Mouse (Mus musculus) kidney, embryonic 15.5 days (tissue): ENCODE data around the gene Mecom. TPM values are rescaled to one million over a fixed set of nuclear protein-coding genes. Genes with fewer than 3 reads are reported as not detected.

Source experiments
- ATAC-seq: fragments of 200-750 bp; cut with Nextera tagmentation; replicated peaks from 2 replicates; pipeline ENCODE4 v1.8.0; 2017; ENCODE audit warnings: moderate TSS enrichment; ENCODE audit not compliant: low FRiP score
- H3K27ac ChIP-seq: fragments of 300-500 bp; sonication (generic); 2 replicates; pipeline ENCODE4 v1.5.1; 2015; ENCODE audit warnings: mild to moderate bottlenecking, inconsistent platforms
- H3K27me3 ChIP-seq: fragments of 300-500 bp; sonication (generic); 2 replicates; pipeline ENCODE4 v1.6.1; 2015; ENCODE audit warnings: inconsistent platforms
- H3K36me3 ChIP-seq: fragments of 300-500 bp; sonication (generic); 2 replicates; pipeline ENCODE4 v1.6.1; 2015; ENCODE audit warnings: inconsistent platforms
- H3K4me1 ChIP-seq: fragments of 300-500 bp; sonication (generic); 2 replicates; pipeline ENCODE4 v1.6.1; 2015; ENCODE audit warnings: inconsistent platforms
- H3K4me2 ChIP-seq: fragments of 300-500 bp; sonication (generic); 2 replicates; pipeline ENCODE4 v1.6.1; 2015; ENCODE audit warnings: moderate library complexity, mild to moderate bottlenecking, inconsistent platforms
- H3K4me3 ChIP-seq: fragments of 300-500 bp; sonication (generic); replicated peaks from 2 replicates; pipeline ENCODE4 v1.5.1; 2015; ENCODE audit warnings: mild to moderate bottlenecking, inconsistent platforms
- H3K9ac ChIP-seq: fragments of 300-500 bp; sonication (generic); 2 replicates; pipeline ENCODE4 v1.6.1; 2015; ENCODE audit warnings: mild to moderate bottlenecking, inconsistent platforms
- H3K9me3 ChIP-seq: fragments of 300-500 bp; sonication (generic); replicated peaks from 2 replicates; pipeline ENCODE4 v1.6.1; 2016; ENCODE audit warnings: inconsistent platforms
- WGBS: fragments of 180-500 bp; shearing (Covaris S2); methylation state at CpG from one replicate; pipeline ENCODE4 v1.1.7; 2015; ENCODE audit warnings: mixed read lengths; 5-methylcytosine and 5-hydroxymethylcytosine counted together
- polyA plus RNA-seq: library from polyadenylated mRNA; unstranded; fragments of >200 nt; fragmentation: Nextera tagmentation; extraction: Ambion mirVana; gene quantifications from 2 replicates; pipeline ENCODE4 v1.2.1, GENCODE M21; 2015

The Mecom gene
- polyA plus RNA-seq, 1 experiment from 2014 or later, result 66.4 TPM

- Histone ChIP-seq H3K4me3 (no peak overlapping the region), H3K4me2 (no peak overlapping the region), H3K27me3 (no peaks in the 10 kb centered on the region), H3K27ac (no peak overlapping the region), H3K9ac (no peak overlapping the region), H3K36me3 (peaks cover 23% of the 10 kb centered on the region), H3K4me1 (no peaks in the 10 kb centered on the region), H3K9me3 (no peaks in the 10 kb centered on the region)
- ATAC-seq, result no peak
- WGBS, result 76% methylated on average over 11 of the region's 11 CpGs
Observed at GRCm38 (mm10) chr3:29968433-29968949, 579.3 kb downstream of the Mecom start.

GRCm38 (mm10) chr3:29963953-29964352 is 583.9 kb downstream of the Mecom start:
- Histone ChIP-seq H3K27ac (no peak overlapping the region), H3K4me2 (no peak overlapping the region), H3K9me3 (no peaks in the 10 kb centered on the region), H3K4me3 (no peak overlapping the region), H3K36me3 (peaks cover 49% of the 10 kb centered on the region), H3K27me3 (no peaks in the 10 kb centered on the region), H3K9ac (no peak overlapping the region), H3K4me1 (no peaks in the 10 kb centered on the region)
- 73% methylated on average over 7 of the region's 7 CpGs for WGBS
- ATAC-seq, result no peak

GRCm38 (mm10) chr3:29963447-29963846 is 584.4 kb downstream of the Mecom start:
- H3K36me3 ChIP-seq, result peaks cover 49% of the 10 kb centered on the region
- H3K27me3 ChIP-seq, result no peaks in the 10 kb centered on the region
- no peak overlapping the region for H3K4me3 ChIP-seq
- no peak overlapping the region for H3K4me2 ChIP-seq
- no peak overlapping the region for H3K9ac ChIP-seq
- H3K4me1 ChIP-seq, result no peaks in the 10 kb centered on the region
- no peaks in the 10 kb centered on the region for H3K9me3 ChIP-seq
- ATAC-seq, result no peak
- WGBS, result 88% methylated on average over 3 of the region's 3 CpGs
- no peak overlapping the region for H3K27ac ChIP-seq

- no peak for ATAC-seq
- no peak overlapping the region for H3K4me3 ChIP-seq
- H3K9me3 ChIP-seq, result no peaks in the 10 kb centered on the region
- H3K9ac ChIP-seq, result no peak overlapping the region
- H3K27me3 ChIP-seq, result no peaks in the 10 kb centered on the region
- H3K4me1 ChIP-seq, result no peaks in the 10 kb centered on the region
- H3K27ac ChIP-seq, result no peak overlapping the region
- peaks cover 48% of the 10 kb centered on the region for H3K36me3 ChIP-seq
- 81% methylated on average over 3 of the region's 3 CpGs for WGBS
- no peak overlapping the region for H3K4me2 ChIP-seq
Observed at GRCm38 (mm10) chr3:29959051-29959450, 588.8 kb downstream of the Mecom start.

GRCm38 (mm10) chr3:29957365-29958236 is 590.2 kb downstream of the Mecom start:
- no peaks in the 10 kb centered on the region for H3K27me3 ChIP-seq
- H3K9ac ChIP-seq, result no peak overlapping the region
- H3K4me1 ChIP-seq, result no peaks in the 10 kb centered on the region
- H3K27ac ChIP-seq, result no peak overlapping the region
- H3K4me2 ChIP-seq, result no peak overlapping the region
- ATAC-seq, result no peak
- no peak overlapping the region for H3K4me3 ChIP-seq
- no peaks in the 10 kb centered on the region for H3K9me3 ChIP-seq
- H3K36me3 ChIP-seq, result peaks cover 49% of the 10 kb centered on the region
- WGBS, result 79% methylated on average over 10 of the region's 10 CpGs

- WGBS, result 83% methylated on average over 3 of the region's 3 CpGs
- ATAC-seq, result no peak
Observed at GRCm38 (mm10) chr3:29953269-29953668, 594.5 kb downstream of the Mecom start.

GRCm38 (mm10) chr3:29950853-29951252 is 597.0 kb downstream of the Mecom start:
- no peaks in the 10 kb centered on the region for H3K9me3 ChIP-seq
- ATAC-seq, result no peak
- no peak overlapping the region for H3K4me3 ChIP-seq
- H3K36me3 ChIP-seq, result peaks cover 21% of the 10 kb centered on the region
- no peak overlapping the region for H3K9ac ChIP-seq
- 84% methylated on average over 5 of the region's 5 CpGs for WGBS
- no peaks in the 10 kb centered on the region for H3K27me3 ChIP-seq
- no peak overlapping the region for H3K27ac ChIP-seq
- no peaks in the 10 kb centered on the region for H3K4me1 ChIP-seq
- no peak overlapping the region for H3K4me2 ChIP-seq

More at GRCm38 (mm10) chr3:29953269-29953668, 594.5 kb downstream of the Mecom start:
- peaks cover 35% of the 10 kb centered on the region for H3K36me3 ChIP-seq
- no peak overlapping the region for H3K4me2 ChIP-seq
- no peak overlapping the region for H3K27ac ChIP-seq
- no peaks in the 10 kb centered on the region for H3K27me3 ChIP-seq
- no peaks in the 10 kb centered on the region for H3K9me3 ChIP-seq
- no peak overlapping the region for H3K9ac ChIP-seq
- H3K4me1 ChIP-seq, result no peaks in the 10 kb centered on the region
- no peak overlapping the region for H3K4me3 ChIP-seq

GRCm38 (mm10) chr3:29903596-29904308 is 644.1 kb downstream of the Mecom start:
- no peak for ATAC-seq
- Histone ChIP-seq H3K36me3 (no peaks in the 10 kb centered on the region), H3K27me3 (no peaks in the 10 kb centered on the region), H3K27ac (no peak overlapping the region), H3K4me1 (no peaks in the 10 kb centered on the region), H3K9ac (no peak overlapping the region), H3K4me2 (no peak overlapping the region), H3K4me3 (no peak overlapping the region), H3K9me3 (no peaks in the 10 kb centered on the region)
- WGBS, result 71% methylated on average over 11 of the region's 11 CpGs

Other genes with a start within 250 kb of the Mecom start
- gene Actrt3, start 51.9 kb upstream of the Mecom start, polyA plus RNA-seq, result not detected in 2 replicates
- 34.3 and 36.0 TPM in 2 replicates for gene Mynn, start 54.1 kb upstream of the Mecom start, polyA plus RNA-seq
- gene Lrriq4, start 96.5 kb upstream of the Mecom start, polyA plus RNA-seq, result not detected in 2 replicates
- gene Lrrc34, start 99.9 kb upstream of the Mecom start, polyA plus RNA-seq, result 2.2 and 2.4 TPM in 2 replicates
- gene Lrrc31, start 151.8 kb upstream of the Mecom start, polyA plus RNA-seq, result 0.08 and 0.18 TPM in 2 replicates
- not detected in 2 replicates for gene Samd7, start 198.3 kb upstream of the Mecom start, polyA plus RNA-seq
- gene Sec62, start 244.9 kb upstream of the Mecom start, polyA plus RNA-seq, result 90.5 and 106 TPM in 2 replicates